Mouse (Mus musculus) liver, embryonic 15.5 days (tissue): ENCODE results near the gene Cotl1. TPM values are rescaled to one million over a fixed set of nuclear protein-coding genes. Genes with fewer than 3 reads are reported as not detected.

Experiments used
- ATAC-seq: fragments of 200-750 bp; cut with Nextera tagmentation; 2 replicates; pipeline ENCODE4 v1.8.0; 2017; ENCODE audit warnings: moderate number of reproducible peaks, mild to moderate bottlenecking, moderate library complexity; ENCODE audit not compliant: insufficient read depth
- H3K27ac ChIP-seq: fragments of 300-500 bp; sonication (generic); replicated peaks from 2 replicates; pipeline ENCODE4 v1.5.1; 2015; ENCODE audit warnings: mild to moderate bottlenecking, inconsistent platforms
- H3K27me3 ChIP-seq: fragments of 300-500 bp; sonication (generic); 2 replicates; pipeline ENCODE4 v1.6.1; 2015; ENCODE audit warnings: mild to moderate bottlenecking, inconsistent platforms
- H3K36me3 ChIP-seq: fragments of 300-500 bp; sonication (generic); replicated peaks from 2 replicates; pipeline ENCODE4 v1.6.1; 2015; ENCODE audit warnings: moderate library complexity, mild to moderate bottlenecking, inconsistent platforms
- H3K4me1 ChIP-seq: fragments of 300-500 bp; sonication (generic); replicated peaks from 2 replicates; pipeline ENCODE4 v1.6.1; 2015; ENCODE audit warnings: inconsistent platforms
- H3K4me2 ChIP-seq: fragments of 300-500 bp; sonication (generic); 2 replicates; pipeline ENCODE4 v1.6.1; 2015; ENCODE audit warnings: moderate library complexity, mild to moderate bottlenecking, inconsistent platforms
- H3K4me3 ChIP-seq: fragments of 300-500 bp; sonication (generic); replicated peaks from 2 replicates; pipeline ENCODE4 v1.5.1; 2015; ENCODE audit warnings: mild to moderate bottlenecking, inconsistent platforms
- H3K9ac ChIP-seq: fragments of 300-500 bp; sonication (generic); 2 replicates; pipeline ENCODE4 v1.6.1; 2015; ENCODE audit warnings: moderate library complexity, mild to moderate bottlenecking, inconsistent platforms
- H3K9me3 ChIP-seq: fragments of 300-500 bp; sonication (generic); replicated peaks from 2 replicates; pipeline ENCODE4 v1.6.1; 2016; ENCODE audit warnings: inconsistent platforms
- WGBS: fragments of 180-500 bp; shearing (Covaris S2); methylation state at CpG from one replicate; pipeline ENCODE4 v1.1.7; 2015; ENCODE audit warnings: mixed read lengths; ENCODE audit not compliant: insufficient replicate concordance; 5-methylcytosine and 5-hydroxymethylcytosine counted together
- polyA plus RNA-seq: library from polyadenylated mRNA; unstranded; fragments of >200 nt; fragmentation: Nextera tagmentation; extraction: Ambion mirVana; gene quantifications from 2 replicates; pipeline ENCODE4 v1.2.1, GENCODE M21; 2015

Gene Cotl1
- polyA plus RNA-seq, 1 experiment from 2014 or later = 33.3 TPM

- no peak for ATAC-seq
- Histone ChIP-seq H3K27me3 (no peaks in the 10 kb centered on the region), H3K9ac (no peak overlapping the region), H3K4me2 (no peak overlapping the region), H3K36me3 (peaks cover 29% of the 10 kb centered on the region), H3K4me1 (peaks cover 32% of the 10 kb centered on the region), H3K4me3 (no peak overlapping the region), H3K27ac (no peak overlapping the region), H3K9me3 (no peaks in the 10 kb centered on the region)
- 62% methylated on average over 7 of the region's 7 CpGs for WGBS
These were observed 21.0 kb downstream of the Cotl1 start for GRCm38 (mm10) chr8:119819316-119819715.

GRCm38 (mm10) chr8:119817446-119817845, 22.9 kb downstream of the Cotl1 start:
- Histone ChIP-seq H3K9ac (no peak overlapping the region), H3K9me3 (no peaks in the 10 kb centered on the region), H3K4me1 (peaks cover 47% of the 10 kb centered on the region), H3K4me2 (no peak overlapping the region), H3K4me3 (no peak overlapping the region), H3K36me3 (peaks cover 27% of the 10 kb centered on the region), H3K27me3 (no peaks in the 10 kb centered on the region), H3K27ac (no peak overlapping the region)
- no peak for ATAC-seq
- WGBS = 45% methylated on average over 12 of the region's 12 CpGs

DNA sequence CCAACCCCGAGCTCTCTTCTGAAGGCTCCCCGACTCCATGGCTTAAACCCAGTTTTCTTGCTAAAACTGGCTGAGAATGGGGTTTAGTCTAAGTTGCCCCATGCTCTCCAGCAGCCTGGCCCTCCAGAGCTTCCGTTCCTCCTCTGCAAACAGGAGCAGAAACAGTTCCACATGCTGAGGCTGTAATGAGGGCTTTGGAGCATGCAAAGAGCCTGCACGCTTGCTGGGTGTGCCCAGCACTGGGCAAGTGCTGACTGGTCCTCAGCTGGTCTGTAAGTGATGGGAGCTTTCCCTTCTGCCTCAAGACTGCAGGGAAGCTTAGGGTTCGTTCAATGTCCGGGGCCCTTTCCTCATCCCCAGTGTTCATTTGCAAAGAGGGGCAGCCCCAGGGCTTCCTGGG, 24.1 kb downstream of the Cotl1 start:
- WGBS = 64% methylated on average over 6 of the region's 6 CpGs
- peaks cover 56% of the 10 kb centered on the region for H3K4me1 ChIP-seq
- H3K27me3 ChIP-seq = no peaks in the 10 kb centered on the region
- H3K9me3 ChIP-seq = no peaks in the 10 kb centered on the region
- no peak for ATAC-seq
- H3K4me2 ChIP-seq = no peak overlapping the region
- H3K27ac ChIP-seq = no peak overlapping the region
- H3K36me3 ChIP-seq = peaks cover 18% of the 10 kb centered on the region
- H3K4me3 ChIP-seq = no peak overlapping the region
- no peak overlapping the region for H3K9ac ChIP-seq

DNA sequence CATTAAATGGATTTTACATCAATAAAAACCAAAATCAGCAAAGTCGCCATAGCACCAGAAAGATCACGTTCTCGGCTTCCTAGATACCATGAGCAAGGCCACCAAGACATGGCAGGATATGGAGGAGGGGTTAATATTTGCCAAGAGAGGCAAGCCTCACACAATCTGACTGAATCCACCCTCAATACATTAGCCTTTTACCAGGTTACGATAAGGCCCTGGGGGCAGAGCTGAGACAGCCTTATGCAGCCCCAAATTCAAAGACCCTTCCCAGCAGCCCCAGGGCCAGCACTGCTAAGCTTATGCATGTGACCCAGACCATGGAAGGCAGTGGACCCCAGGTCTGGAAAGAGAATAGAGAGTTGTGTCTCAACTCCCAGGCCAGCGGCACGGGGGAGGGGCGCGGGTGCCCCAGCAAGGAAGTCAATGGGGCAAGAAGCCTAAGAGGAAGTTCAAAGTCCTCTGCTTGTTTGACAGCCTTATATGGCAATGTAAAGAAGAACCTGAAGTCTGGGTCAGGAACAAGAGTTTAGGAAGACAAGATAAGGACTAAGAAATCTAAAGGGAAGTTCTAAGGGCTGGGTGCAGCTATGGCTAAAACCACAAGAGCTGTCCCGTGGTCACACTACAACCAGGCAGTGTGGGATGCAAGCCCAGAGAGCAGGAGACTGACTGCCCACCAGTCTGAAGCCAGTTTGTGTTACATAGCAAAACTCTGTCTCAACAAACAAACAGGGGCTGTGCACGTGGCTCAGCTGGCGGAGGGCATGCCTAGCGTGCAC, 27.5 kb downstream of the Cotl1 start:
- WGBS = 16% methylated on average over 12 of the region's 12 CpGs
- H3K4me3 ChIP-seq = no peak overlapping the region
- peaks cover 15% of the 10 kb centered on the region for H3K36me3 ChIP-seq
- peak overlapping the region; percentile 12; the same call in 1 of the 2 replicates for H3K9ac ChIP-seq
- no peaks in the 10 kb centered on the region for H3K27me3 ChIP-seq
- peak overlapping the region; percentile 77 for H3K27ac ChIP-seq
- no peaks in the 10 kb centered on the region for H3K9me3 ChIP-seq
- peaks cover 48% of the 10 kb centered on the region for H3K4me1 ChIP-seq
- ATAC-seq = peak; percentile 42
- H3K4me2 ChIP-seq = peak overlapping the region; percentile 10

- peak overlapping the region; percentile 53 for H3K27ac ChIP-seq
- H3K27me3 ChIP-seq = no peaks in the 10 kb centered on the region
- ATAC-seq = 0 out of 2 replicates have a peak, but pooled peaks have one; percentile 17
- peaks cover 41% of the 10 kb centered on the region for H3K4me1 ChIP-seq
- no peak overlapping the region for H3K4me3 ChIP-seq
- H3K36me3 ChIP-seq = peaks cover 15% of the 10 kb centered on the region
- 32% methylated on average over 6 of the region's 6 CpGs for WGBS
- H3K4me2 ChIP-seq = no peak overlapping the region
- H3K9ac ChIP-seq = no peak overlapping the region
- H3K9me3 ChIP-seq = no peaks in the 10 kb centered on the region
These were observed 28.4 kb downstream of the Cotl1 start for GRCm38 (mm10) chr8:119811925-119812324.

DNA sequence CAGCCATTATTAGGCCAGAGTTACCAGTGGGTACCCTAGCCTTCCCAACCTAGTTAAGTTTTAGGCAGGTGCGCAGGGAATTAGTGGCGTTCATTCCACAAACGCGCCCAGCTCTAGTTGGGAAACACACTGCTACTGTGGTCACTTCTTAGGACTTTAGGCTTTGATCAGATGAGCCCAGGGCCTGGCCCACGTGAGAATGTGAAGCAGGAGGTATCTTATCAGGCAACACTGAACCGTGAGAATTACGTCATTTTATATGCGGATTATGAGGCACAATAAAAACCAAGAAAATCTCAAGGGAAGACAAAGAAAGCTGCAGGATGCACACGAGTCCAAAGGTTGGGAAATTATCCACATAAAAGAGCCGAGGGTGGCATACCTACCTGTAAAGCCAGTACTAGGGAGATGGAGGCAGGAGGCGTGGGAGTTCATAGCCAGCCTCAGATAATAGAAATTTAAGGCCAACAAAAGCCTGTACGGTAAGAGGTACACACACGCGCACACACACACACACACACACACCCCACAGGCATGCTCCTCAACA, 29.3 kb downstream of the Cotl1 start:
- no peaks in the 10 kb centered on the region for H3K27me3 ChIP-seq
- H3K9me3 ChIP-seq = no peaks in the 10 kb centered on the region
- H3K4me2 ChIP-seq = no peak overlapping the region
- 68% methylated on average over 14 of the region's 14 CpGs for WGBS
- no peak for ATAC-seq
- H3K9ac ChIP-seq = no peak overlapping the region
- no peak overlapping the region for H3K27ac ChIP-seq
- peaks cover 38% of the 10 kb centered on the region for H3K4me1 ChIP-seq
- H3K36me3 ChIP-seq = peaks cover 15% of the 10 kb centered on the region
- H3K4me3 ChIP-seq = no peak overlapping the region

GRCm38 (mm10) chr8:119810127-119810868, 30.0 kb downstream of the Cotl1 start:
- Histone ChIP-seq H3K4me1 (peaks cover 38% of the 10 kb centered on the region), H3K4me3 (no peak overlapping the region), H3K27ac (no peak overlapping the region), H3K36me3 (peaks cover 8% of the 10 kb centered on the region; the same call in 1 of the 2 replicates), H3K9me3 (no peaks in the 10 kb centered on the region), H3K4me2 (no peak overlapping the region), H3K9ac (no peak overlapping the region), H3K27me3 (no peaks in the 10 kb centered on the region)
- WGBS = 74% methylated on average over 23 of the region's 23 CpGs
- no peak for ATAC-seq

- Histone ChIP-seq H3K36me3 (peaks cover 8% of the 10 kb centered on the region; the same call in 1 of the 2 replicates), H3K4me3 (no peak overlapping the region), H3K4me2 (no peak overlapping the region), H3K9ac (no peak overlapping the region), H3K4me1 (peaks cover 37% of the 10 kb centered on the region), H3K9me3 (no peaks in the 10 kb centered on the region), H3K27me3 (no peaks in the 10 kb centered on the region), H3K27ac (no peak overlapping the region)
- 77% methylated on average over 9 of the region's 9 CpGs for WGBS
- ATAC-seq = no peak
These were observed 30.7 kb downstream of the Cotl1 start for GRCm38 (mm10) chr8:119809620-119810019.

GRCm38 (mm10) chr8:119807687-119808086, 32.7 kb downstream of the Cotl1 start:
- Histone ChIP-seq H3K9ac (no peak overlapping the region), H3K4me1 (peaks cover 18% of the 10 kb centered on the region), H3K9me3 (no peaks in the 10 kb centered on the region), H3K27me3 (no peaks in the 10 kb centered on the region), H3K36me3 (peaks cover 8% of the 10 kb centered on the region; the same call in 1 of the 2 replicates), H3K4me2 (no peak overlapping the region), H3K27ac (no peak overlapping the region), H3K4me3 (no peak overlapping the region)
- 53% methylated on average over 4 of the region's 4 CpGs for WGBS
- no peak for ATAC-seq

DNA sequence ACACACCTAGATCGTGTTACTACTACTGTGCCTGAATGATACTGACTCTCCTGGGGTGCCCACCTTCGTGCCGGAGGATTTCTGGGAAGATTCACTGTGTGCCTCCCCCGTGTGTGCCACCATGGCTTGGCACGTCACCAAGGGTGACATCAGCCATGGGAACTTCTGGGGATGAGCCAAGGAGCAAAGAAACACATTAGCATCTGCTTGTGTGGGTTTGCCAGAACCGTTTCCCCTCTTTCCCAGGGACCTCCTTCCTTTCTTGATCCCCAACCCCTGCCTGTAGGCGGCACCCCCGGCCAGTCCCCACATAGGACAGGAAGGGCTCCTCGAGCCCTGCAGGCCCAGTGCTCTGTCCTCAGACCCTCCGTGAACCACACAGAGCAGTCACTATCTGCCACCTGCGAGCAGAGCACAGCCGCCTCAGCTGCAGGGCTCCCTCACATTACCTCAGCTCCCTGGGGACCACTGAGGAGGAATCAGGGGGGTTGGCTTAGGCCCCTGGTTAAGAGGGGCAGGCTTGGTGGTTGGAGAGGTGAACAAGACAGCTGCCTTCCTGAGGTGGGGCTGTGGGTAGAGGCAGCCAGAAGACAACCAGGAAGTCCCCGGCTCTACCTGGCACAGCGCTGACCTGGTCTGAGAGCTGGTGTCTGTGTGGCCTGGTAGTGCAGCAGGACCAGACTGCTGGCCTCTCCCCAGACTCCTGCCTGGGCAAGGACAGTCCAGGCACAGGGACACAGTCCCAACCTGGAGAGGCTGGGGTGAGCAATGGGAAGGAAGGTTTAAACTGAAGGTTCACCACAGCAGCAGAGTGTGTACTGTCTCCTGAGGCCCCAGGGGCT, 33.7 kb downstream of the Cotl1 start:
- H3K9ac ChIP-seq = no peak overlapping the region
- no peaks in the 10 kb centered on the region for H3K9me3 ChIP-seq
- H3K4me2 ChIP-seq = no peak overlapping the region
- no peak for ATAC-seq
- no peaks in the 10 kb centered on the region for H3K27me3 ChIP-seq
- H3K27ac ChIP-seq = no peak overlapping the region
- H3K4me3 ChIP-seq = no peak overlapping the region
- peaks cover 7% of the 10 kb centered on the region; the same call in 1 of the 2 replicates for H3K4me1 ChIP-seq
- 67% methylated on average over 14 of the region's 14 CpGs for WGBS
- peaks cover 8% of the 10 kb centered on the region; the same call in 1 of the 2 replicates for H3K36me3 ChIP-seq
